Mouse (Mus musculus) common myeloid progenitor, adult 5-6 weeks (primary cell): ENCODE measurements around the gene Agmat. TPM values are rescaled to one million over a fixed set of nuclear protein-coding genes. Genes with fewer than 3 reads are reported as not detected.

Experiments
- ATAC-seq: replicated peaks from 2 replicates; pipeline ENCODE4 v1.8.0; 2016; ENCODE audit warnings: low read depth, mild to moderate bottlenecking, moderate TSS enrichment, inconsistent platforms; ENCODE audit not compliant: poor library complexity, severe bottlenecking
- total RNA-seq: library from RNA; stranded (forward); fragments of 200-1000, 187-1606 nt; gene quantifications from 2 replicates; pipeline ENCODE4 v1.2.3, GENCODE M21; 2017

Agmat gene
- total RNA-seq, 1 experiment from 2014 or later: not detected

- no peak for ATAC-seq
Measured at GRCm38 (mm10) chr4:141804105-141804504, 57.6 kb downstream of the Agmat start.

GRCm38 (mm10) chr4:141805886-141806285, 59.4 kb downstream of the Agmat start:
- no peak for ATAC-seq

Other genes with a start within 250 kb of the Agmat start
- 32.7 and 43.0 TPM in 2 replicates for gene Spen, start 208.1 kb upstream of the Agmat start, total RNA-seq
- not detected in 2 replicates for gene Fblim1, start 140.6 kb upstream of the Agmat start, total RNA-seq
- gene Tmem82, start 128.0 kb upstream of the Agmat start, total RNA-seq: 0.29 and 0.32 TPM in 2 replicates
- gene Slc25a34, start 122.9 kb upstream of the Agmat start, total RNA-seq: 0.09 TPM in 1 of 2 replicates, not detected in the other
- 3.8 and 6.3 TPM in 2 replicates for gene Plekhm2, start 81.8 kb upstream of the Agmat start, total RNA-seq
- gene Rsc1a1, start 61.1 kb upstream of the Agmat start, total RNA-seq: 8.9 and 13.9 TPM in 2 replicates
- 27.4 and 30.6 TPM in 2 replicates for gene Ddi2, start 23.3 kb upstream of the Agmat start, total RNA-seq
- 4.9 and 9.0 TPM in 2 replicates for gene Dnajc16, start 44.3 kb downstream of the Agmat start, total RNA-seq
- 12.1 and 14.2 TPM in 2 replicates for gene Casp9, start 46.9 kb downstream of the Agmat start, total RNA-seq
- gene Cela2a, start 79.5 kb downstream of the Agmat start, total RNA-seq: not detected in 2 replicates
- not detected in 2 replicates for gene Ctrc, start 99.7 kb downstream of the Agmat start, total RNA-seq
- 32.6 and 46.1 TPM in 2 replicates for gene Efhd2, start 128.2 kb downstream of the Agmat start, total RNA-seq